Mouse (Mus musculus) liver, adult 2 months (tissue): Measurements from ENCODE around the gene Rpl13a.

Experiments used
- CTCF ChIP-seq: fragments of 200-500 bp; IDR thresholded peaks from 2 replicates; pipeline ENCODE4 v1.5.1; 2011; ENCODE audit warnings: low read depth, low read length, control low read depth
- POLR2A ChIP-seq: fragments of 200-500 bp; IDR thresholded peaks from 2 replicates; pipeline ENCODE4 v1.6.1; 2011; ENCODE audit warnings: low read length, control low read depth; ENCODE audit not compliant: insufficient read depth; ENCODE audit errors: extremely low read depth

DNA sequence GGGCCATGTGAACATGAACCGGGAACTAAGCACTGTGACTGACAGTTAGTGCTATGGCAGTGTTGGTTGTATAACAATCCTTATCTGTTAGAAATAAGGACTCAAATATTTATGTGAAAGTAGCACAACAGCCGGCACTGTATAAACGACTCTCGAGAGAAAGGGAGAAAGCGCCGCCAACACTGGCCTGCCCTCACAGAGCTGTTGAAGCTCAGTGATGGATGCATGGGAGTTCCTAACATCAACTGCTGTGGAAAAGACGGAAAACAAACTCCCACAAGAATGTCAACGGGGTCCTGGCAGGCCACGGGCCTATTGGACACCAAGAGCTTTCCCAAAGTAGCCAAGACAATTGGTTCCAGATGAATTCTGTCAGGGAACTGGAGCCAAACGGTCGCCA lies 22.7 kb upstream of the Rpl13a start:
- TF ChIP-seq CTCF (no peak), POLR2A (no peak)
